Mouse (Mus musculus) hindbrain, embryonic 15.5 days (tissue): Measurements from ENCODE around the gene Atrnl1. TPM values are rescaled to one million over a fixed set of nuclear protein-coding genes. Genes with fewer than 3 reads are reported as not detected.

Experiments used
- ATAC-seq: fragments of 200-750 bp; cut with Nextera tagmentation; 2 replicates; pipeline ENCODE4 v1.8.0; 2017; ENCODE audit warnings: low read depth, moderate number of reproducible peaks, moderate TSS enrichment; ENCODE audit not compliant: low FRiP score
- H3K27ac ChIP-seq: fragments of 300-500 bp; sonication (generic); replicated peaks from 2 replicates; pipeline ENCODE4 v1.5.1; 2015; ENCODE audit warnings: mild to moderate bottlenecking, inconsistent platforms
- H3K27me3 ChIP-seq: fragments of 300-500 bp; sonication (generic); 2 replicates; pipeline ENCODE4 v1.6.1; 2015; ENCODE audit warnings: control low read depth, inconsistent platforms
- H3K36me3 ChIP-seq: fragments of 300-500 bp; sonication (generic); 2 replicates; pipeline ENCODE4 v1.6.1; 2015; ENCODE audit warnings: control low read depth, inconsistent platforms
- H3K4me1 ChIP-seq: fragments of 300-500 bp; sonication (generic); replicated peaks from 2 replicates; pipeline ENCODE4 v1.6.1; 2015; ENCODE audit warnings: control low read depth, inconsistent platforms
- H3K4me2 ChIP-seq: fragments of 300-500 bp; sonication (generic); 2 replicates; pipeline ENCODE4 v1.6.1; 2015; ENCODE audit warnings: moderate library complexity, mild to moderate bottlenecking, inconsistent platforms
- H3K4me3 ChIP-seq: fragments of 300-500 bp; sonication (generic); 2 replicates; pipeline ENCODE4 v1.5.1; 2015; ENCODE audit warnings: mild to moderate bottlenecking, inconsistent platforms
- H3K9ac ChIP-seq: fragments of 300-500 bp; sonication (generic); 2 replicates; pipeline ENCODE4 v1.6.1; 2015; ENCODE audit warnings: inconsistent platforms
- H3K9me3 ChIP-seq: fragments of 300-500 bp; sonication (generic); 2 replicates; pipeline ENCODE4 v1.6.1; 2016; ENCODE audit warnings: control low read depth, inconsistent platforms
- whole genome bisulfite sequencing: fragments of 180-500 bp; shearing (Covaris S2); methylation state at CpG from one replicate; pipeline ENCODE4 v1.1.7; 2015; 5-methylcytosine and 5-hydroxymethylcytosine counted together
- polyA plus RNA-seq: library from polyadenylated mRNA; unstranded; fragments of >200 nt; fragmentation: Nextera tagmentation; extraction: Ambion mirVana; gene quantifications from 2 replicates; pipeline ENCODE4 v1.2.1, GENCODE M21; 2015

The Atrnl1 gene
- polyA plus RNA-seq, 1 experiment from 2014 or later: 7.5 TPM

DNA sequence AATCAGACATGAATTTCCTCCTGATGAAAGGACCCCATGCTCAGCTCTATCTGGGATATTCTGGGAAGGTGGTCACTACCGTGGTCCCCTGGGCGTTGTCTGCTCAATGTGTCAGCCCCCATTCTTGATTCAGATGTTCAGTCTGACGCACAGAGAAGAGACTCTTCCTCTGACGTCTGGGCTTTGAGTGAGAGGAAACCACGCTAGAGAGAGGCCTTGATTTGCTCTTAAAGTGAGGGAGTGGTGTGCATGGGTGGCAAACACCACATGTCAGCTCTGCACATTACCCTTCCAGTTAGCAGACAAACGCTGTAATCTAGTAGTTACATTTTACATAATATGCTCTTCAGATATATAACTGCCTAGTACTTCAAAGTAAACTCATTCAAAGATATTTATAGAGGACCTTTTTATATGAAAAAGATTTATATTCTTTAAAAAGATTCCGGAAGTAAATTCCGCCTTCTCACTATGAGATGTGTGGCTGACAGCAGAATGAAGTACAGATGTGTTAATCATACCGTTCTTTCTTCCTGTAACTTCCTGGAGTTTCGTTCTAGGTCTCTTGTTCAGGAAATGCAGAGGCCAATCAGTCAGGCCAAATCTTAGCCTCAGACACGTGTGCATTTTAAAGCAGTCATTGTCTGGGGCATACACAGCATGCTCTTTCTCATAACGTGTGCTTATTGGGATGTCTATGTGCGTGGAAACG is 192.1 kb downstream of the Atrnl1 start:
- Histone ChIP-seq H3K9ac (no peak overlapping the region), H3K4me1 (no peaks in the 10 kb centered on the region), H3K36me3 (no peaks in the 10 kb centered on the region), H3K27me3 (no peaks in the 10 kb centered on the region), H3K9me3 (no peaks in the 10 kb centered on the region), H3K4me3 (no peak overlapping the region), H3K4me2 (no peak overlapping the region), H3K27ac (no peak overlapping the region)
- no peak for ATAC-seq
- WGBS: 82% methylated on average over 14 of the region's 14 CpGs

DNA sequence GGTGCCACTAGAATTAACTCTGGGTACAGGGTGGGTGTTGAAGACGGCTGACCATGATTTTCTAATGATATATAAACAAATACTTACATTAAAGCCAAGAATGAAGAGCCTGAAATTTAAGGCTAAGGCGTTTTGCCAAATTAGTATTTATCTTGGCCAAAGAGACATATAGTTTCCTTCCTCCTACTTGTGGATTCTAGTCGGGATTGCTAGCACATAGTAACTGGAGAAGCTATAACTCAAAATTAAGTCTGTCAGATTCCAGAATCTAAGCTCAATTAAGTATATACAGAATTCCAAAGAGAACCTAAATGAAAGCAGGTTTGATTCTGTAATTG is 192.6 kb downstream of the Atrnl1 start:
- no peak for ATAC-seq
- Histone ChIP-seq H3K9me3 (no peaks in the 10 kb centered on the region), H3K27me3 (no peaks in the 10 kb centered on the region), H3K27ac (no peak overlapping the region), H3K4me1 (no peaks in the 10 kb centered on the region), H3K36me3 (no peaks in the 10 kb centered on the region), H3K4me2 (no peak overlapping the region), H3K9ac (no peak overlapping the region), H3K4me3 (no peak overlapping the region)
- 75% methylated on average over 3 of the region's 3 CpGs for WGBS

DNA sequence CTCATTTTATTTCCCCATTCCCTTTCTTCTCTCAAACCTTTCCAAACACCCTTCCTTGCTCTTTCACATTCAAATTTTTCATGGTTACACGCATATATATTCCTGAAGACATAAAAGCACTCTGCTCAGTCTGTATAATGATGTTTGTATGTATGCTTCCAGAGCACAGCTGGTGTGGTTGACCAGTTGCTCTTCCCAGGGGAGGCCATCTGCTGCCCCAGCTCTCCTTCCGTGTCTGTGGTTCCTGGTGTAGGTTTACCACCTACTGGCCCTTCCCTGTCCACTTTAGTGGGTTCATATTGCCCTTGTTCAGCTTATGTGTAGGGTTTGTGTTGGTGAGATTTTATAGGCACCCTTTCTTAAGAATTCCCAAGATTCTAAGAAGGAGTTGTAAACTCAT is 197.5 kb downstream of the Atrnl1 start:
- no peak overlapping the region for H3K9ac ChIP-seq

GRCm38 (mm10) chr19:57814291-57814690 is 203.5 kb downstream of the Atrnl1 start:
- Histone ChIP-seq H3K4me1 (0 out of 2 replicates have a peak, but pooled peaks cover 10% of the 10 kb centered on the region), H3K9me3 (no peaks in the 10 kb centered on the region), H3K36me3 (no peaks in the 10 kb centered on the region), H3K27ac (no peak overlapping the region), H3K27me3 (no peaks in the 10 kb centered on the region), H3K4me3 (no peak overlapping the region), H3K9ac (no peak overlapping the region), H3K4me2 (no peak overlapping the region)
- 69% methylated on average over 6 of the region's 6 CpGs for WGBS
- ATAC-seq: no peak

More for the DNA sequence above, 197.5 kb downstream of the Atrnl1 start:
- H3K4me3 ChIP-seq: no peak overlapping the region
- WGBS: 60% methylated on average over 2 of the region's 2 CpGs
- no peaks in the 10 kb centered on the region for H3K9me3 ChIP-seq
- no peak overlapping the region for H3K27ac ChIP-seq
- no peak overlapping the region for H3K4me2 ChIP-seq
- no peaks in the 10 kb centered on the region for H3K27me3 ChIP-seq
- H3K36me3 ChIP-seq: no peaks in the 10 kb centered on the region
- ATAC-seq: no peak
- no peaks in the 10 kb centered on the region for H3K4me1 ChIP-seq

GRCm38 (mm10) chr19:57816221-57816996 is 205.6 kb downstream of the Atrnl1 start:
- ATAC-seq: peak; percentile 84

GRCm38 (mm10) chr19:57817736-57818135 is 206.9 kb downstream of the Atrnl1 start:
- Histone ChIP-seq H3K36me3 (no peaks in the 10 kb centered on the region), H3K4me2 (no peak overlapping the region), H3K9ac (no peak overlapping the region), H3K27me3 (no peaks in the 10 kb centered on the region), H3K9me3 (no peaks in the 10 kb centered on the region), H3K4me3 (no peak overlapping the region), H3K4me1 (0 out of 2 replicates have a peak, but pooled peaks cover 10% of the 10 kb centered on the region), H3K27ac (no peak overlapping the region)
- WGBS: 58% methylated on average over 11 of the region's 11 CpGs
- no peak for ATAC-seq

More at GRCm38 (mm10) chr19:57816221-57816996, 205.6 kb downstream of the Atrnl1 start:
- no peak overlapping the region for H3K4me3 ChIP-seq
- H3K9me3 ChIP-seq: no peaks in the 10 kb centered on the region
- WGBS: 76% methylated on average over 17 of the region's 17 CpGs
- 0 out of 2 replicates have a peak, but pooled peaks cover 10% of the 10 kb centered on the region for H3K4me1 ChIP-seq
- no peaks in the 10 kb centered on the region for H3K36me3 ChIP-seq
- no peak overlapping the region for H3K9ac ChIP-seq
- no peak overlapping the region for H3K4me2 ChIP-seq
- no peaks in the 10 kb centered on the region for H3K27me3 ChIP-seq
- H3K27ac ChIP-seq: no peak overlapping the region

GRCm38 (mm10) chr19:57823446-57823845 is 212.6 kb downstream of the Atrnl1 start:
- 79% methylated on average over 4 of the region's 4 CpGs for WGBS
- Histone ChIP-seq H3K9ac (no peak overlapping the region), H3K4me2 (no peak overlapping the region), H3K4me3 (no peak overlapping the region), H3K27me3 (no peaks in the 10 kb centered on the region), H3K27ac (no peak overlapping the region), H3K9me3 (no peaks in the 10 kb centered on the region), H3K4me1 (no peaks in the 10 kb centered on the region), H3K36me3 (no peaks in the 10 kb centered on the region)
- ATAC-seq: no peak

- H3K4me2 ChIP-seq: no peak overlapping the region
- H3K36me3 ChIP-seq: no peaks in the 10 kb centered on the region
- H3K4me3 ChIP-seq: no peak overlapping the region
- no peak overlapping the region for H3K9ac ChIP-seq
- H3K9me3 ChIP-seq: no peaks in the 10 kb centered on the region
- H3K27me3 ChIP-seq: no peaks in the 10 kb centered on the region
- no peak for ATAC-seq
- 87% methylated on average over 13 of the region's 13 CpGs for WGBS
- no peaks in the 10 kb centered on the region for H3K4me1 ChIP-seq
- no peak overlapping the region for H3K27ac ChIP-seq
Measured at GRCm38 (mm10) chr19:57825271-57826207, 214.7 kb downstream of the Atrnl1 start.

GRCm38 (mm10) chr19:57833083-57833482 is 222.2 kb downstream of the Atrnl1 start:
- 89% methylated on average over 7 of the region's 7 CpGs for WGBS
- peaks cover 4% of the 10 kb centered on the region; the same call in 1 of the 2 replicates for H3K4me1 ChIP-seq
- no peak for ATAC-seq

DNA sequence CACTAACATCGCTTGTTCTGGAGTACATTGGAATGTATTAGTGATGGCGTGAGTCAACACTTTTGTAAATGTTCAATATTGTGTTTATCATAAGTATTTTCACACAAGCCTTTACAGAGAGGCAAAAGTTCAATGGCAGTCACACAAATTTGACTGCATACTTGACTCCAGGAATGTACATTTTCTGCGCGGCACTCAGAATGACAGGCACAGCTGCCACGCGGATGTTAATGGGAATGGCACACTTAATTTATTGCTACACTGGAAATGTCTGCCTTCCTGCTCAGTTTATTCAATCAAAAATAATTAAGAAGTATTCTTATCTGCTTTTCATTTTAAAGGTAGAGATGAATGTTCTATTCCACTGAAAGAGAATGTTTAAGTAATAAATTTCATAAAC is 227.0 kb downstream of the Atrnl1 start:
- Histone ChIP-seq H3K27me3 (no peaks in the 10 kb centered on the region), H3K27ac (no peak overlapping the region), H3K9me3 (no peaks in the 10 kb centered on the region), H3K4me3 (no peak overlapping the region), H3K36me3 (no peaks in the 10 kb centered on the region), H3K9ac (no peak overlapping the region), H3K4me2 (no peak overlapping the region), H3K4me1 (peaks cover 4% of the 10 kb centered on the region; the same call in 1 of the 2 replicates)
- WGBS: 56% methylated on average over 6 of the region's 6 CpGs
- no peak for ATAC-seq

More at GRCm38 (mm10) chr19:57833083-57833482, 222.2 kb downstream of the Atrnl1 start:
- no peaks in the 10 kb centered on the region for H3K27me3 ChIP-seq
- no peak overlapping the region for H3K4me3 ChIP-seq
- H3K27ac ChIP-seq: no peak overlapping the region
- H3K9ac ChIP-seq: no peak overlapping the region
- H3K36me3 ChIP-seq: no peaks in the 10 kb centered on the region
- H3K9me3 ChIP-seq: no peaks in the 10 kb centered on the region
- no peak overlapping the region for H3K4me2 ChIP-seq

- Histone ChIP-seq H3K4me3 (no peak overlapping the region), H3K4me2 (no peak overlapping the region), H3K4me1 (peaks cover 4% of the 10 kb centered on the region; the same call in 1 of the 2 replicates), H3K9ac (no peak overlapping the region), H3K27me3 (no peaks in the 10 kb centered on the region), H3K9me3 (no peaks in the 10 kb centered on the region), H3K36me3 (no peaks in the 10 kb centered on the region), H3K27ac (no peak overlapping the region)
- 53% methylated on average over 9 of the region's 9 CpGs for WGBS
- no peak for ATAC-seq
Measured at GRCm38 (mm10) chr19:57838546-57838945, 227.7 kb downstream of the Atrnl1 start.
